Mouse (Mus musculus): ENCODE data around the gene Slc15a5. TPM values are rescaled to one million over a fixed set of nuclear protein-coding genes. Genes with fewer than 3 reads are reported as not detected.

The Slc15a5 gene
- polyA plus RNA-seq, 1 experiment from 2014 or later = not detected

- H3K4me3 ChIP-seq (ENCODE audit: low read depth, low read length) = no peak overlapping the region
Measured at GRCm38 (mm10) chr6:137985169-137985568, 94.5 kb downstream of the Slc15a5 start.

GRCm38 (mm10) chr6:137982195-137982737, 97.5 kb downstream of the Slc15a5 start:
- Histone ChIP-seq H3K27me3 (ENCODE audit: control insufficient read depth, insufficient read depth, low read length) (no peaks in the 10 kb centered on the region), H3K9me3 (ENCODE audit: control insufficient read depth, low read length) (no peaks in the 10 kb centered on the region), H3K9ac (ENCODE audit: low read length) (no peak overlapping the region), H3K4me2 (replicated peaks; ENCODE audit: low read depth) (no peak overlapping the region), H3K36me3 (ENCODE audit: control insufficient read depth, insufficient read depth, low read length) (no peaks in the 10 kb centered on the region), H3K4me3 (ENCODE audit: low read depth, low read length) (no peak overlapping the region), H3K4me1 (replicated peaks; ENCODE audit: control insufficient read depth, insufficient read depth) (no peaks in the 10 kb centered on the region), H3K27ac (replicated peaks) (no peak overlapping the region)
- TF ChIP-seq EP300 (optimal IDR thresholded peaks at IDR 0.05) (no peak), CTCF (IDR thresholded peaks at IDR 0.05; ENCODE audit: low read depth) (no peak)
- no peak for DNase-seq (ENCODE audit: low spot score)
- ATAC-seq (ENCODE audit: low FRiP score, low TSS enrichment) = no peak
- WGBS = 63% methylated on average over 19 of the region's 19 CpGs

More at GRCm38 (mm10) chr6:137985169-137985568, 94.5 kb downstream of the Slc15a5 start:
- 90% methylated on average over 6 of the region's 6 CpGs for WGBS
- Histone ChIP-seq H3K9ac (ENCODE audit: low read length) (no peak overlapping the region), H3K9me3 (ENCODE audit: control insufficient read depth, low read length) (no peaks in the 10 kb centered on the region), H3K36me3 (ENCODE audit: control insufficient read depth, insufficient read depth, low read length) (no peaks in the 10 kb centered on the region), H3K4me2 (replicated peaks; ENCODE audit: low read depth) (no peak overlapping the region), H3K27ac (replicated peaks) (no peak overlapping the region), H3K27me3 (ENCODE audit: control insufficient read depth, insufficient read depth, low read length) (no peaks in the 10 kb centered on the region), H3K4me1 (replicated peaks; ENCODE audit: control insufficient read depth, insufficient read depth) (no peaks in the 10 kb centered on the region)
- DNase-seq (ENCODE audit: low spot score) (no peak), ATAC-seq (ENCODE audit: low FRiP score, low TSS enrichment) (no peak)
- TF ChIP-seq EP300 (optimal IDR thresholded peaks at IDR 0.05) (no peak), CTCF (IDR thresholded peaks at IDR 0.05; ENCODE audit: low read depth) (no peak)

GRCm38 (mm10) chr6:137980905-137981696, 98.6 kb downstream of the Slc15a5 start:
- 75% methylated on average over 10 of the region's 10 CpGs for WGBS
- no peak overlapping the region for H3K4me2 ChIP-seq (replicated peaks; ENCODE audit: low read depth)
- no peaks in the 10 kb centered on the region for H3K4me1 ChIP-seq (replicated peaks; ENCODE audit: control insufficient read depth, insufficient read depth)
- peak; percentile 59 for TF ChIP-seq CTCF (IDR thresholded peaks at IDR 0.05; ENCODE audit: low read depth)
- TF ChIP-seq EP300 (optimal IDR thresholded peaks at IDR 0.05) = no peak
- H3K9ac ChIP-seq (ENCODE audit: low read length) = no peak overlapping the region
- H3K36me3 ChIP-seq (ENCODE audit: control insufficient read depth, insufficient read depth, low read length) = no peaks in the 10 kb centered on the region
- no peak for DNase-seq (ENCODE audit: low spot score)
- H3K27me3 ChIP-seq (ENCODE audit: control insufficient read depth, insufficient read depth, low read length) = no peaks in the 10 kb centered on the region
- no peak overlapping the region for H3K27ac ChIP-seq (replicated peaks)
- no peak overlapping the region for H3K4me3 ChIP-seq (ENCODE audit: low read depth, low read length)
- ATAC-seq (ENCODE audit: low FRiP score, low TSS enrichment) = no peak
- H3K9me3 ChIP-seq (ENCODE audit: control insufficient read depth, low read length) = no peaks in the 10 kb centered on the region

DNA sequence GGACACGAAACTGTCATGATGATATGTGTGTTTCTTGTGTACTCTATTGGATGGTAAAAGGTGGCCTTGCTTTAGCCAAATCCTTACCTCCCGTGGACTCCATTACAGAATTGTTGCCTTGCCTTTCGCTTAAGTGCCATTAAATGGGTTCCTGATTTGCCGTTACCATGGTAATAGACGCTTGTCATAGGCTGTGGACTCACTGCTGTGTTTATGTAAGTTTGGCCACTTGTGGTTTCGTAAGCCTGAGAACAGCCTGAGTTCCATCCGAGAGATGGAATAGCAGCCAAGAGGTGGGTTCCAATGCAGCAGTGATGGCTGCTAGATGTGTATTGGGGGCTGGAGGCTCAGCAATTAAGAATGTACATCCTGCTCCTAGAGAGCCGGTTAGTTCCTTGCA, 99.3 kb downstream of the Slc15a5 start:
- Histone ChIP-seq H3K9ac (ENCODE audit: low read length) (no peak overlapping the region), H3K9me3 (ENCODE audit: control insufficient read depth, low read length) (no peaks in the 10 kb centered on the region), H3K36me3 (ENCODE audit: control insufficient read depth, insufficient read depth, low read length) (no peaks in the 10 kb centered on the region), H3K4me3 (ENCODE audit: low read depth, low read length) (no peak overlapping the region), H3K27ac (replicated peaks) (no peak overlapping the region), H3K4me2 (replicated peaks; ENCODE audit: low read depth) (no peak overlapping the region), H3K4me1 (replicated peaks; ENCODE audit: control insufficient read depth, insufficient read depth) (no peaks in the 10 kb centered on the region), H3K27me3 (ENCODE audit: control insufficient read depth, insufficient read depth, low read length) (no peaks in the 10 kb centered on the region)
- TF ChIP-seq CTCF (IDR thresholded peaks at IDR 0.05; ENCODE audit: low read depth) = no peak
- no peak for TF ChIP-seq EP300 (optimal IDR thresholded peaks at IDR 0.05)
- DNase-seq (ENCODE audit: low spot score) = no peak
- 63% methylated on average over 8 of the region's 8 CpGs for WGBS
- no peak for ATAC-seq (ENCODE audit: low FRiP score, low TSS enrichment)

- no peak for TF ChIP-seq CTCF (IDR thresholded peaks at IDR 0.05; ENCODE audit: low read depth)
- no peak for TF ChIP-seq EP300 (optimal IDR thresholded peaks at IDR 0.05)
- Histone ChIP-seq H3K9ac (ENCODE audit: low read length) (no peak overlapping the region), H3K27me3 (ENCODE audit: control insufficient read depth, insufficient read depth, low read length) (no peaks in the 10 kb centered on the region), H3K27ac (replicated peaks) (no peak overlapping the region), H3K4me3 (ENCODE audit: low read depth, low read length) (no peak overlapping the region), H3K9me3 (ENCODE audit: control insufficient read depth, low read length) (no peaks in the 10 kb centered on the region), H3K4me1 (replicated peaks; ENCODE audit: control insufficient read depth, insufficient read depth) (no peaks in the 10 kb centered on the region), H3K4me2 (replicated peaks; ENCODE audit: low read depth) (no peak overlapping the region), H3K36me3 (ENCODE audit: control insufficient read depth, insufficient read depth, low read length) (no peaks in the 10 kb centered on the region)
- no peak for ATAC-seq (ENCODE audit: low FRiP score, low TSS enrichment)
- DNase-seq (ENCODE audit: low spot score) = no peak
- WGBS = 71% methylated on average over 12 of the region's 12 CpGs
Measured at GRCm38 (mm10) chr6:137979802-137980201, 99.9 kb downstream of the Slc15a5 start.

- H3K27me3 ChIP-seq (ENCODE audit: control insufficient read depth, insufficient read depth, low read length) = no peaks in the 10 kb centered on the region
Measured at GRCm38 (mm10) chr6:137976021-137976420, 103.7 kb downstream of the Slc15a5 start.

More at GRCm38 (mm10) chr6:137976021-137976420, 103.7 kb downstream of the Slc15a5 start:
- DNase-seq (ENCODE audit: low spot score) = no peak
- Histone ChIP-seq H3K4me1 (replicated peaks; ENCODE audit: control insufficient read depth, insufficient read depth) (no peaks in the 10 kb centered on the region), H3K4me3 (ENCODE audit: low read depth, low read length) (no peak overlapping the region), H3K4me2 (replicated peaks; ENCODE audit: low read depth) (no peak overlapping the region), H3K36me3 (ENCODE audit: control insufficient read depth, insufficient read depth, low read length) (no peaks in the 10 kb centered on the region), H3K9ac (ENCODE audit: low read length) (no peak overlapping the region), H3K9me3 (ENCODE audit: control insufficient read depth, low read length) (no peaks in the 10 kb centered on the region), H3K27ac (replicated peaks) (no peak overlapping the region)
- 93% methylated on average over 3 of the region's 3 CpGs for WGBS
- TF ChIP-seq EP300 (optimal IDR thresholded peaks at IDR 0.05) (no peak), CTCF (IDR thresholded peaks at IDR 0.05; ENCODE audit: low read depth) (no peak)
- ATAC-seq (ENCODE audit: low FRiP score, low TSS enrichment) = no peak

Data from stomach, postnatal 0 days (tissue).